Mouse (Mus musculus) stomach, postnatal 0 days (tissue): ENCODE measurements around the gene Gimap7.
"Not testable (repeated sequence)": the region's sequence is repeated elsewhere in the genome, so short reads cannot be mapped to it uniquely, and the experiment has no call there.

ENCODE experiments used
- CTCF ChIP-seq: IDR thresholded peaks from 2 replicates; pipeline ENCODE4 v1.5.1; 2016; ENCODE audit warnings: antibody characterized with exemption, low read depth, mild to moderate bottlenecking, moderate library complexity
- EP300 ChIP-seq: optimal IDR thresholded peaks from 2 replicates; pipeline ENCODE3; 2016; ENCODE audit warnings: antibody characterized with exemption

- TF ChIP-seq CTCF, EP300: not testable (repeated sequence)
Observed at GRCm38 (mm10) chr6:48683263-48683821, 35.1 kb upstream of the Gimap7 start.
